Mouse (Mus musculus) C2C12 (cell line): ENCODE measurements around the gene Snrnp25.

Source experiments
- CEBPB ChIP-seq: IDR thresholded peaks from one replicate; pipeline ENCODE4 v1.6.1; 2011; ENCODE audit warnings: low read depth, mild to moderate bottlenecking, control low read depth, moderate library complexity
- CTCF ChIP-seq: IDR thresholded peaks from one replicate; pipeline ENCODE4 v1.5.1; 2011; ENCODE audit not compliant: control insufficient read depth, insufficient read depth, insufficient read length
- FOSL1 ChIP-seq: IDR thresholded peaks from one replicate; pipeline ENCODE4 v1.8.0; 2011; ENCODE audit warnings: mild to moderate bottlenecking, low read length; ENCODE audit not compliant: poor library complexity, insufficient read depth, severe bottlenecking
- MAX ChIP-seq: IDR thresholded peaks from one replicate; pipeline ENCODE4 v1.6.1; 2011; ENCODE audit warnings: mild to moderate bottlenecking, control low read depth
- MYOD1 ChIP-seq: IDR thresholded peaks from one replicate; pipeline ENCODE4 v1.6.1; 2011; ENCODE audit warnings: low read depth; ENCODE audit not compliant: control insufficient read depth, insufficient read length
- MYOG ChIP-seq: IDR thresholded peaks from one replicate; pipeline ENCODE4 v1.6.1; 2011; ENCODE audit not compliant: control insufficient read depth, insufficient read length; ENCODE audit errors: extremely low read depth
- USF1 ChIP-seq: IDR thresholded peaks from one replicate; pipeline ENCODE4 v1.6.1; 2011; ENCODE audit warnings: low read depth, mild to moderate bottlenecking, control low read depth, moderate library complexity

- TF ChIP-seq USF1 (no peak), CTCF (peak; percentile 16), MYOD1 (no peak), MAX (no peak), FOSL1 (no peak), MYOG (no peak), CEBPB (no peak)
Measured at GRCm38 (mm10) chr11:32247068-32247467, 41.9 kb downstream of the Snrnp25 start.
